Mouse (Mus musculus): ENCODE measurements around the gene Scin.

The Scin gene

GRCm38 (mm10) chr12:40108143-40108542 lies 25.9 kb downstream of the Scin start:
- in situ Hi-C loops (cut with MboI): no loop called here

DNA sequence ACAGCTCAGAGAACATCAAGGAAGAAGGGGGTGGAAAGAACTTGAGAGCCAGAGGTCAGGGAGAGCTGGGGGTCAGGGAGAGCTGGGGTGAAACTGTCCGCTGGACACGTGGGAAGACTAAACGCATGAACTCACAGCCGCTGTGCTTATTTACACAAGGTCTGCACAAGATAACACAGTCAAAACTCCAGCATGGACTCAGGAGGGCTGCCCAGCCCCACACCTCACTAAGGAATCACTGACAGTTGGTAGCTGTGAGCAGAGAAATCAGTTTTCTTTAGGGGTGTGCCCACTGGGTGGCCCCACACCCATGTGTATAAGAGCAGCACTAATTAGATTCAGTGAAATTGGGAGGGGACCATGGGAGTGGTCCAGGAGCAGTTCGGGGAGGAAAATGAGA lies 27.2 kb downstream of the Scin start:
- in situ Hi-C loops (cut with MboI): no loop called here

- in situ Hi-C loops (cut with MboI): no loop called here
Observed at GRCm38 (mm10) chr12:40104750-40105149, 29.3 kb downstream of the Scin start.

DNA sequence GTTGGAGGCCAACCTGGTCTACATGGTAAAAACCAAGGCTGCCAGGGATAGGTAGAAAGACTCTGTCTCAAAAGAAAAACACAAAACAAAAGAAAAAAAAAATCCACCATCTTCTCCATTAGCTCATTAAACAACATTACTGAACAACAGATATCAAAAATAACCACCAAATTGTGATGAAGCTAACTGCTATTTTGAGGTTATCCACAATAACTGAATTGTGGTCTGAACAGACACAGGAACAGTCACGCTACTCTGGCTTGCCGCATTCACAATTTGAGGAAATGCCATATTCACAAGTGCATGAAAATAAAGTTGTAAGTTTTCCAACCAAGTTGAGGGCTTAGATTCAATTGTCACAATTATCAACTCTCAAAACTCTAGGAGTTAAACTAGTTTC lies 31.7 kb downstream of the Scin start:
- in situ Hi-C loops (cut with MboI): no loop called here

DNA sequence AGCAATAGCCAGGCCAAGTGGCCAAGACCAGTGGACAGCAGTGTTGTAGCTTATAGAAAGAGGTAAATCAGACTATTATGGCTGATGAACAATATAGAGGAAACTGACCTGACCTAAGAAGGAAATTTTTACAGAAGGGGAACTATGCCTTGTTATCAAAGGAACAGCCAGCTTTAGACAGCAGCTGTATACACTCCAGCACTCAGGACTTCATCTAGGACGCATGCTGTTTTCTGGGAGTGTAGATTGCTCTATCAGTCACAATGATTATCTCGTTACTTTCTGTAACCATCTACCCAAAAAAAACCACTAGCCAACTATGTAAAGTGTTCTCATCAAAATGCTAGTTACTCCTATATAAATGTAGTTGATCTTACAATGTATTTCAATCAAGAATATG lies 34.6 kb downstream of the Scin start:
- in situ Hi-C loops (cut with MboI): no loop called here

- in situ Hi-C loops (cut with MboI): no loop called here
Observed at GRCm38 (mm10) chr12:40097449-40097848, 36.6 kb downstream of the Scin start.

DNA sequence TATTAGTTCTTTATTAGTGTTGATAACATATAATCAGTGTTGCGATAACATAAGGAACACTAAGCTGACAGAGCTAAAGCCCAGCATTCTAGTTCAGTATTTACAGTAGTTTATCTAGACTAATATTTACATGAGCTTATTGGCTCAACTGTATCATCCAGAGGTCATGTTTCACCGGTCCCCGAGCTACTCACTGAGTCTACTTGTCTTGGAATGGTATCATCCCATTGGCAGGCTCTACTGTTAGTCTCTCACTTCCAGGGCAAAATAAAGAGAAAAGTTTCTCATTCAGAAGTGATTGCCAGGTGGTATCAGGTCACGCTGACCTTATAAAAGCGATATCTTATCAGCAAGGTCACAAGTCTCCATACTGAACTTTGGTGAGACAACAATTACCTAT lies 37.0 kb downstream of the Scin start:
- in situ Hi-C loops (cut with MboI): no loop called here

GRCm38 (mm10) chr12:40096453-40096852 lies 37.6 kb downstream of the Scin start:
- in situ Hi-C loops (cut with MboI): no loop called here

DNA sequence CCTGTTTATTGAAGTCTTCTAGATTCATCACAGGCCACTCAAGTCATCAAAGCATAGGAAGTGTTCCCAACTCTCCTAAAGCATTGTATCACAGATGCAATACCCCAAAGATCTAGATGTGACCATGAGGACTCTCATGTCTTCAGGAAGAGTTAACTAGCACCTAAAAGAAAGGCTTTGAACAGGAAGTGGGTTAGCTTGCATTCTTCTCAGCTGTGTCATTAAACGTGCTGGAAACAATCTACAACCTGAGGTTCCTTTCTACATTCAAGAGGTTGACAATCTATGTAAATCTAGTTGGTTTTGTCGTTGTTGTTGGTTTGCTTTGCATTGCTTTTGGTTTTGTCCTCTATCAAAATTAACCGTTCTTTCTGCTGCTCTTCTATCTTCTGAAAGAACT lies 44.0 kb downstream of the Scin start:
- in situ Hi-C loops (cut with MboI): no loop called here

DNA sequence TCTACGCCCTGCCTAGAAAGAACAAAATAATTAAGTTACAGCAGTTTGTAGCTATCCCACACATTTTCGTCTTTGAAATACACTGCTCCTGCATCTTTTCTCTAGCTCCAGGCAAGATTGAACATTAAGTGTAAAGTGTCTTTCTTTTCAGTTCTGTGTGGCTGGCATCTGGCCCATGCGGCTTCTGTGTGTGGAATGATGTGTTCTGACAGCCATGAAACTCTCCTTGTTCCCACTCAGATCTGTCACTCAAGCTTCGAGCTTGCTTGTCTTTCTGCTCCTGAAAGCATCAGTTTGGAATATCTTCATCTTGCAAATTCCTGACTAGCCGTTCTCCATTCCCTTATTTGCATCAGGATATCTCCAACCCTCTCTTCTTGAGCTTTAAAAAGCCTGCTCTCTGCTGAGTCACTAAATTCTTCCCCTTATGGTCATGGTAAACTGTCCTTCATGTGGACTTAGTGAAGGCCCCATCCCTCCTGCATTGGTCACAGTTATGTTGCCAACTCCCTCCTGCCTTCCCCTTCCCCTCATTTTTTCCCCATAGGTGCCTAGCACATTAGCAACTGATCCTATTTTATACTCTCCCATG lies 48.2 kb downstream of the Scin start:
- in situ Hi-C loops (cut with MboI): no loop called here

GRCm38 (mm10) chr12:40082453-40083238 lies 51.4 kb downstream of the Scin start:
- in situ Hi-C loops (cut with MboI): no loop called here

DNA sequence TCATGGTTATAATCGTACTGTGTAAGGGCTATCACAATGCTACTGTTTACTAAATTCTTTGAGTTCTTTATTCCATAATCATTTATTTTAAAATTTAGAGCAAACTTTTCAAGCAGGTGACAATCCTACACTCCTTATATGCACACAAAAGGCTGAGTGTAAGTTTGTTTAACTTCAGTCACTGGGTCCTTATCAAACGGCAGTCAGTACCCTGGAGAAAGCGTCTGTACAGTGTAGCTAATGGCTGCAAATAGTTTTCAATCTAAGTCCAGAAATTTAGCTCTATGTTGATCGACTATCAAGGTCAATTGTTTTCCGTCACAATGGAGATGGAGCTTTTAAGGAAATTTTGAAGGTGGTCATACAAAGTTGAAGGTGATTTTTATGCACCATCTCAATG lies 52.0 kb downstream of the Scin start:
- in situ Hi-C loops (cut with MboI): no loop called here

- in situ Hi-C loops (cut with MboI): loop anchor here (10.0 to 25.0 kb wide), 2 partner anchors 91 to 1936 kb away; no protein-coding TSS in a partner anchor
Observed at GRCm38 (mm10) chr12:40073660-40074059, 60.4 kb downstream of the Scin start.

- in situ Hi-C loops (cut with MboI): loop anchor here (25.0 kb wide), 3 partner anchors 385 to 535 kb away; partner anchors contain the start of genes Dock4 and Zfp277
Observed at GRCm38 (mm10) chr12:40047024-40047423, 87.0 kb downstream of the Scin start.

DNA sequence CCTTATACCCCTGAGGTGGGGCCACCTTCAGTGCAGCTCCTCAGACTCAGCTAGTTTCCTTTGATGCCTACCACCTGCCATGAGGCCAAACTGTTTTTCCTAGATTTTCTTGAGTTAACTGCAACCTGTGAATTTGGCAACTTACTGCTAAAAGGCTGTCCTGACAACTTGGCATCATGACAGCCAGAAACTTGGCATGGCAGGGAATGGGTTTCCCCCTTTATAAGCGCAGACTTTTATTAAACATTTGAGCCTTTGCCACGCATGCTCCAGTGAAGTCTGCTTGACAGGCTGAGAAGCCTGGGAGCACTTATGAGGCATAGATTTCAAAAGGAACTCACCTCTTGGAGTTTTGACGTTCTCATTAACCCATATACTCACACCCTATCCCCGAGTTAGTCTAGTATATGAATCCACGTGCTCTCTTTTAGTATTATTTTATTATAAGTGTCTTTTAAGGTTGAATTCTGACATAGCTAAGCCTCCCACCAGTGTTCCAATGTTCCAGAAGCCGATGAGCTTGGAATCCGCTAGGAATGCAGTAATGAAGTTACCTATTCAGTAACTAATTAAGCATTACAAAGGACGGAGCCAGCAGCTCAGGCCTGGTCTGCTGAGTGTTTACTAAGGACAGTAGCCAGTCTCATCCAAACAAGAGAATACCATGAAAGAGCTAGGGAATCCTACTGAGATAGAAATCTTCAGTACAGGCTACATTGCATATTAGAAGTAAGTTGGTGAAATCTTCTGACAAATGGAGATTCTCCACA lies 90.0 kb downstream of the Scin start:
- in situ Hi-C loops (cut with MboI): loop anchor here (25.0 kb wide), 3 partner anchors 382 to 532 kb away; partner anchors contain the start of genes Dock4 and Zfp277

- in situ Hi-C loops (cut with MboI): loop anchor here (25.0 kb wide), 3 partner anchors 378 to 528 kb away; partner anchors contain the start of genes Dock4 and Zfp277
Observed at GRCm38 (mm10) chr12:40040067-40040466, 94.0 kb downstream of the Scin start.

DNA sequence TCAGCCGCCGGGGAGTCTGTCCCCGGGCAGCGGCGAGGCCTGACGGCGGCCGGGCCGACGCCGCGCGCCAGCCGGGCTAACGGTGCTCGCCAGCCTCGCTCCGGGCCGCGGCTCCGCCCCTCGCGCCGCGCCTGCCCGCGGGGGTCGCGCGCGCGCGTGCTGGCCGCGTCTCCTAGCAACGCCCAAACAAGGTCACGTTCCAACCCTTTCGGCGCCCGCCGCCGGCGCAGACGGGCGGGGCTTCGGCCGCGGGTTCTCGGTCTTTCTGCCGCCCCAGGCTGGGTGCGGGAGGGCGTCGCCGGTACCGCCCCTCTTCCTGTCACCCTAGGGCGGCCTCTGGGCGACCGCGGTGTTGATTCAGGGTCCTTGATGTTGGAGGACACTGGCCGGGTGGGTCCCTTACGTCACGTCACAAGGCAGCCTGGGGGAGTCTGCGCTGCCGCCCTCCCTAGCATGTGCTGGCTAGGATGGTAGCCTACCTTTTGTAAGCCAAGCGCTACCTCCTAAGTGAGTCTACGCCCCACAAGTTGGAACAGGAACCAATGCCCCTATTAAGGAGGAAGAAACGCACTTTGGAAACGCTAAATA lies 96.1 kb downstream of the Scin start, which contains the start of gene Arl4a:
Gene Arl4a (minus strand): TSS at position 150 of the 588 bp plus-strand sequence.
- in situ Hi-C loops (cut with MboI): loop anchor here (25.0 kb wide), 3 partner anchors 376 to 526 kb away; partner anchors contain the start of genes Dock4 and Zfp277

- in situ Hi-C loops (cut with MboI): loop anchor here (25.0 kb wide), 3 partner anchors 375 to 525 kb away; partner anchors contain the start of genes Dock4 and Zfp277
Observed at GRCm38 (mm10) chr12:40037226-40037813, 96.7 kb downstream of the Scin start.

DNA sequence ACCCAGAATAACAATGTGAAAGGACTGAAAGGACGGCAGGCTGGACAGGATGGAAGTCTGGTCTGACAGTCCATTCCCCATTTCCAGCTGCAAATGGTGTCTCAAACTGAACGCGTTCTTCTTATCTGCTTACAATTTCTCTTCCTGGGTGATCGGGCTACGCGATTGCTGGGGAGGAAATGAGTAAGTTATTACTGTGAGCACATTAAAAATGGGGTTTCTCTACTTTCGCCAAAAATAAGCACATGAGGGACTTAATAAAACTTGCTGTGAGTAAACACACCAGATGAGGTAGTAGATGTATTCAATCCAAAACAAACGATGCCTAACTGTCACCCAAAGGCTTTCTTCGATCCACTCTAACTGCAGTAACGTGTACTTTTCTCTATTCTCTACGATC lies 97.4 kb downstream of the Scin start:
- in situ Hi-C loops (cut with MboI): loop anchor here (25.0 kb wide), 3 partner anchors 374 to 524 kb away; partner anchors contain the start of genes Dock4 and Zfp277

- in situ Hi-C loops (cut with MboI): loop anchor here (25.0 kb wide), 3 partner anchors 373 to 523 kb away; partner anchors contain the start of genes Dock4 and Zfp277
Observed at GRCm38 (mm10) chr12:40035506-40035905, 98.5 kb downstream of the Scin start.

GRCm38 (mm10) chr12:40029201-40029600 lies 104.8 kb downstream of the Scin start:
- in situ Hi-C loops (cut with MboI): loop anchor here (25.0 kb wide), 3 partner anchors 367 to 517 kb away; partner anchors contain the start of genes Dock4 and Zfp277

Data from mature B cell (primary cell).